31 mouse cellular contexts compared by ENCODE assay signal in genomic region chr8:125775031-125775430, GRCm38 (mm10).
"Had no signal": no experiment of that assay in that cellular context is flagged by ENCODE, and none has a peak within 500 bp of the region (broad histone marks: within the 10 kb centered on the region; RNA-seq: fewer than 3 reads in every experiment).

No protein-coding gene starts in this region.

- H3K36me3 ChIP-seq: limb, embryonic 10.5 days; limb, embryonic 12.5 days; limb, embryonic 13.5 days; limb, embryonic 15.5 days; liver, embryonic 12.5 days; liver, embryonic 13.5 days; liver, embryonic 15.5 days; lung, embryonic 15.5 days; midbrain, embryonic 10.5 days had no signal

- H3K4me2 ChIP-seq: limb, embryonic 12.5 days; limb, embryonic 13.5 days; limb, embryonic 15.5 days; liver, embryonic 11.5 days; liver, embryonic 12.5 days; liver, embryonic 13.5 days; liver, embryonic 15.5 days; lung, embryonic 14.5 days; lung, embryonic 15.5 days; midbrain, embryonic 11.5 days; midbrain, embryonic 12.5 days; midbrain, embryonic 13.5 days had no signal

- H3K27me3 ChIP-seq: limb, embryonic 12.5 days; limb, embryonic 13.5 days; limb, embryonic 15.5 days; liver, embryonic 13.5 days; liver, embryonic 15.5 days; lung, embryonic 15.5 days; midbrain, embryonic 12.5 days; midbrain, embryonic 13.5 days had no signal

- H3K27ac ChIP-seq: left cerebral cortex, adult 2 months; limb, embryonic 10.5 days; limb, embryonic 12.5 days; limb, embryonic 13.5 days; limb, embryonic 15.5 days; liver, embryonic 12.5 days; liver, embryonic 13.5 days; liver, embryonic 14.5 days; liver, embryonic 15.5 days; lung, embryonic 15.5 days; macrophage; midbrain, embryonic 10.5 days; midbrain, embryonic 12.5 days; midbrain, embryonic 13.5 days had no signal

- DNase-seq: left cerebral cortex, postnatal 4 days; liver; liver, embryonic 13.5 days; liver, postnatal 0 days; lung, adult 18-20 months; lung, adult 2 months; lung, embryonic 14.5 days; lung, postnatal 10 days; lung, postnatal 14 days; lung, postnatal 36 days; lung, postnatal 4 days; midbrain, embryonic 14.5 days had no signal

- H3K9ac ChIP-seq: limb, embryonic 12.5 days; limb, embryonic 13.5 days; limb, embryonic 15.5 days; liver, embryonic 12.5 days; liver, embryonic 13.5 days; liver, embryonic 14.5 days; liver, embryonic 15.5 days; liver, postnatal 0 days; lung, embryonic 14.5 days; lung, embryonic 15.5 days; midbrain, embryonic 12.5 days; midbrain, embryonic 13.5 days had no signal

- ATAC-seq: liver, embryonic 12.5 days; liver, postnatal 0 days; lung, postnatal 0 days; midbrain, embryonic 13.5 days; midbrain, embryonic 16.5 days had no signal

- H3K4me3 ChIP-seq: left cerebral cortex, adult 2 months; limb, embryonic 10.5 days; limb, embryonic 12.5 days; limb, embryonic 13.5 days; limb, embryonic 15.5 days; liver, embryonic 12.5 days; liver, embryonic 13.5 days; liver, embryonic 15.5 days; lung, embryonic 15.5 days; megakaryocyte, embryonic 14.5 days; midbrain, embryonic 10.5 days; midbrain, embryonic 12.5 days; midbrain, embryonic 13.5 days; myocyte had no signal

- H3K9me3 ChIP-seq: limb, embryonic 10.5 days; limb, embryonic 12.5 days; limb, embryonic 13.5 days; limb, embryonic 15.5 days; liver, embryonic 12.5 days; liver, embryonic 13.5 days; liver, embryonic 15.5 days; lung, embryonic 15.5 days; midbrain, embryonic 10.5 days; midbrain, embryonic 12.5 days; midbrain, embryonic 13.5 days had no signal

- H3K4me1 ChIP-seq: limb, embryonic 15.5 days; megakaryocyte, embryonic 14.5 days; midbrain, embryonic 12.5 days had no signal
